Mouse (Mus musculus) frontal cortex, adult 2 months (tissue): Measurements from ENCODE around the gene Adamts8. TPM values are rescaled to one million over a fixed set of nuclear protein-coding genes. Genes with fewer than 3 reads are reported as not detected.

ENCODE experiments used
- DNase-seq, 2 experiments: peaks; one replicate each; pipeline ENCODE4 v3.0.0; 2022; ENCODE audit warnings: low spot score in 1 of 2; ENCODE audit errors: extremely low spot score in 1 of 2
- polyA plus RNA-seq: library from polyadenylated mRNA; depleted of rRNA; stranded (reverse); fragments of >200 nt; gene quantifications from 2 replicates; pipeline ENCODE4 v1.2.3, GENCODE M21; 2012; rRNA removed

The Adamts8 gene
- polyA plus RNA-seq = 1.5 and 1.7 TPM in 2 replicates

- DNase-seq = peak in 1 of 2 experiments; percentile 50
These were observed at the start of gene Adamts8 for GRCm38 (mm10) chr9:30942512-30943313. Adamts8 (plus strand) TSS chr9:30942562.

GRCm38 (mm10) chr9:30895618-30896017 lies 46.7 kb upstream of the Adamts8 start:
- DNase-seq = no peak

- DNase-seq = peak in 1 of 2 experiments; percentile 60
These were observed 45.6 kb upstream of the Adamts8 start for GRCm38 (mm10) chr9:30896752-30897151.

GRCm38 (mm10) chr9:30897169-30897568 lies 45.2 kb upstream of the Adamts8 start:
- DNase-seq = no peak

GRCm38 (mm10) chr9:30902152-30902551 lies 40.2 kb upstream of the Adamts8 start:
- no peak for DNase-seq

GRCm38 (mm10) chr9:30902641-30903040 lies 39.7 kb upstream of the Adamts8 start:
- DNase-seq = no peak

- DNase-seq = no peak
These were observed 39.1 kb upstream of the Adamts8 start for GRCm38 (mm10) chr9:30903266-30903665.

GRCm38 (mm10) chr9:30905861-30906260 lies 36.5 kb upstream of the Adamts8 start:
- DNase-seq = no peak

GRCm38 (mm10) chr9:30906426-30906825 lies 35.9 kb upstream of the Adamts8 start:
- no peak for DNase-seq

GRCm38 (mm10) chr9:30907677-30908295 lies 34.6 kb upstream of the Adamts8 start:
- no peak for DNase-seq

GRCm38 (mm10) chr9:30908296-30908690 lies 34.1 kb upstream of the Adamts8 start:
- no peak for DNase-seq

GRCm38 (mm10) chr9:30908973-30909372 lies 33.4 kb upstream of the Adamts8 start:
- no peak for DNase-seq

GRCm38 (mm10) chr9:30910491-30910890 lies 31.9 kb upstream of the Adamts8 start:
- DNase-seq = no peak

- DNase-seq = no peak
These were observed 30.2 kb upstream of the Adamts8 start for GRCm38 (mm10) chr9:30912161-30912560.

- DNase-seq = no peak
These were observed 28.9 kb upstream of the Adamts8 start for GRCm38 (mm10) chr9:30913429-30913828.

- no peak for DNase-seq
These were observed 28.1 kb upstream of the Adamts8 start for GRCm38 (mm10) chr9:30914241-30914640.

- no peak for DNase-seq
These were observed 25.9 kb upstream of the Adamts8 start for GRCm38 (mm10) chr9:30916266-30916968.

- no peak for DNase-seq
These were observed 23.7 kb upstream of the Adamts8 start for GRCm38 (mm10) chr9:30918466-30919356.

- DNase-seq = no peak
These were observed 22.7 kb upstream of the Adamts8 start for GRCm38 (mm10) chr9:30919686-30920085.

- no peak for DNase-seq
These were observed 21.6 kb upstream of the Adamts8 start for GRCm38 (mm10) chr9:30920736-30921135.
